ENCODE assay signal across 9 mouse cellular contexts in the genomic region with DNA sequence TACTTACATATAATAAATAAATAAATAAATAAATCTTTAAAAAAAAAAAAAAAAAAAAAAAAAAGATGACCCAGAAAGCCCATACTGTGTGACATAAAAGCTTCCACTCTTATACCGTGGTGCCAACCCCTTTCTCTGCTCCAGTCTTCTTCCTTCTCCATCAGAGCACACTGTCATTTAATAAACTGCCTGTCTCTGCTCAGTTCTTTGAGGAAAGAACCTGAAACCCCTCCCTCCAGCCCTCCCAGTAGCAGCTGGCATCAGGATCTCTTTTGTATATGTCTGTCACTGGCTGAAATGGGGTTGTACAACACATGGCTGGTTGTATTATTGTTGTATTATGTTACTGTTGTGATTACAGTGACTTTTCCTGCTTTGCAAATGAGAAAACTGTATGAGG. TPM values are rescaled to one million over a fixed set of nuclear protein-coding genes. Genes with fewer than 3 reads are reported as not detected.
A peak's percentile ranks its signal among the peaks of the same experiment; 100 is the strongest.
DNase-seq lines count a peak whose midpoint lies in the region; ATAC-seq and TF ChIP-seq lines count a peak whose summit lies in the region.
"Had no signal": no experiment of that assay in that cellular context is flagged by ENCODE, and none has a peak within 500 bp of the region (broad histone marks: within the 10 kb centered on the region; RNA-seq: fewer than 3 reads in every experiment).

No protein-coding gene starts in this region.

- H3K4me2 ChIP-seq in forebrain, embryonic 16.5 days (ENCODE audit: low read length) = no peak overlapping the region
- H3K4me2 ChIP-seq: liver, embryonic 13.5 days had no signal

- peaks cover 15% of the 10 kb centered on the region for H3K4me1 ChIP-seq in forebrain, embryonic 16.5 days (replicated peaks; ENCODE audit: control insufficient read depth, insufficient read depth, low read length)
- peaks cover 14% of the 10 kb centered on the region for H3K4me1 ChIP-seq in midbrain, embryonic 10.5 days
- H3K4me1 ChIP-seq: liver, embryonic 13.5 days had no signal

- no peaks in the 10 kb centered on the region for H3K27me3 ChIP-seq in forebrain, embryonic 16.5 days (replicated peaks; ENCODE audit: control insufficient read depth, insufficient read depth, low read length)
- H3K27me3 ChIP-seq in midbrain, embryonic 10.5 days (ENCODE audit: low read depth, poor library complexity, severe bottlenecking) = no peaks in the 10 kb centered on the region
- H3K27me3 ChIP-seq: liver, embryonic 13.5 days had no signal

- no peak for TF ChIP-seq CTCF in left cerebral cortex, adult 2 months (IDR thresholded peaks at IDR 0.05)

- 10% methylated on average over 1 of the region's 1 CpGs for WGBS in forebrain, embryonic 16.5 days
- WGBS in midbrain, embryonic 10.5 days = 78% methylated on average over 1 of the region's 1 CpGs

- no peak overlapping the region for H3K9ac ChIP-seq in forebrain, embryonic 16.5 days (replicated peaks; ENCODE audit: low read depth, low read length)
- H3K9ac ChIP-seq: liver, embryonic 13.5 days had no signal

- peak; percentile 61 for ATAC-seq in forebrain, embryonic 16.5 days

- intact Hi-C loops in left cerebral cortex, adult 2 months (cut with DNase I) = loop anchor here (5.0 kb wide), 1 partner anchor 273 kb away; no protein-coding TSS in a partner anchor
- intact Hi-C loops in left cerebral cortex, postnatal 36 days (cut with DNase I) = no loop called here

- DNase-seq in left cerebral cortex, adult 2 months (ENCODE audit: extremely low spot score in 1 of 2, low spot score in 2 of 2) = no peak
- DNase-seq in left cerebral cortex, postnatal 36 days (ENCODE audit: low spot score in 2 of 2) = no peak
- no peak for DNase-seq in midbrain, embryonic 10.5 days (ENCODE audit: low spot score)
- peak; percentile 20 for DNase-seq in retina, embryonic 14.5 days (ENCODE audit: low spot score)
- DNase-seq in embryo, embryonic 10 days (ENCODE audit: low spot score) = no peak
- no peak for DNase-seq in B cell, adult 2 months
- DNase-seq: liver, embryonic 13.5 days had no signal

- H3K27ac ChIP-seq in left cerebral cortex, adult 2 months = peak overlapping the region; percentile 81
- peak overlapping the region; percentile 46 for H3K27ac ChIP-seq in forebrain, embryonic 16.5 days (ENCODE audit: low read length)
- H3K27ac ChIP-seq in midbrain, embryonic 10.5 days (replicated peaks) = peak overlapping the region; percentile 76; the same call in 1 of the 2 replicates
- H3K27ac ChIP-seq: heart, adult 2 months; liver, embryonic 13.5 days had no signal

- H3K36me3 ChIP-seq in forebrain, embryonic 16.5 days (ENCODE audit: control insufficient read depth, insufficient read depth) = no peaks in the 10 kb centered on the region
- H3K36me3 ChIP-seq in midbrain, embryonic 10.5 days = no peaks in the 10 kb centered on the region
- H3K36me3 ChIP-seq: liver, embryonic 13.5 days had no signal

- no peak overlapping the region for H3K4me3 ChIP-seq in left cerebral cortex, adult 2 months
- no peak overlapping the region for H3K4me3 ChIP-seq in forebrain, embryonic 16.5 days (replicated peaks; ENCODE audit: low read length)
- H3K4me3 ChIP-seq in midbrain, embryonic 10.5 days = no peak overlapping the region
- H3K4me3 ChIP-seq: heart, adult 2 months; liver, embryonic 13.5 days had no signal

- H3K9me3 ChIP-seq in forebrain, embryonic 16.5 days (ENCODE audit: control insufficient read depth, low read length) = no peaks in the 10 kb centered on the region
- no peaks in the 10 kb centered on the region for H3K9me3 ChIP-seq in midbrain, embryonic 10.5 days (replicated peaks)
- H3K9me3 ChIP-seq: liver, embryonic 13.5 days had no signal

RNA-seq across cellular contexts. Expression of gene Tmem17, which starts 48.2 kb away (rescaled TPM):
- 1 to 10 TPM; 5.6 to 6.1 TPM for total RNA-seq in left cerebral cortex, adult 2 months (2021)
- total RNA-seq in left cerebral cortex, postnatal 36 days (2021) = 1 to 10 TPM; 6.6 to 6.7 TPM
- polyA plus RNA-seq in forebrain, embryonic 16.5 days (2015; fragmentation: Nextera tagmentation; extraction: Ambion mirVana) = 14.5 and 19.6 TPM in 2 replicates
- 15.1 and 17.1 TPM in 2 replicates for polyA plus RNA-seq in midbrain, embryonic 10.5 days (2016; fragmentation: Nextera tagmentation; extraction: Ambion mirVana)
